Mouse (Mus musculus): ENCODE measurements around the gene Camta2.

DNA sequence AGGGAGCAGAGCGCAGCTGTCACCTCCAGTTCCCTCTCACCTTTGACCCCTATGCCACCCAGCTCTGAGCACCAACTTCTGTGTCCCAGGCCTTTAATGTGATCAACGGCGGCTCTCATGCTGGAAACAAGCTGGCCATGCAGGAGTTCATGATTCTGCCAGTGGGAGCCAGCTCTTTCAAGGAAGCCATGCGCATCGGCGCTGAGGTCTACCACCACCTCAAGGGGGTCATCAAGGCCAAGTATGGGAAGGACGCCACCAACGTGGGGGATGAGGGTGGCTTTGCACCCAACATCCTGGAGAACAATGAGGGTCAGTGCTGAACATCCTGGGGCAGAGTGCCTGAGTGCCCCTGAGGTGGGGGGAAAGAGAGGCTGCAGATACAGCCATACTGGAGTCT lies 27.3 kb downstream of the Camta2 start:
- no peak for TF ChIP-seq CTCF (conservative IDR thresholded peaks at IDR 0.05 in 1 of 2, IDR thresholded peaks at IDR 0.05 in 1 of 2; ENCODE audit: low read depth in 2 of 2, low read length in 2 of 2)
- TF ChIP-seq TBP (conservative IDR thresholded peaks at IDR 0.05; ENCODE audit: low read depth, low read length), result no peak
- TF ChIP-seq HCFC1 (IDR thresholded peaks at IDR 0.05; ENCODE audit: low read depth, low read length), result no peak
- TF ChIP-seq POLR2A (IDR thresholded peaks at IDR 0.05; ENCODE audit: low read depth, low read length), result no peak
- TF ChIP-seq ETS1 (conservative IDR thresholded peaks at IDR 0.05; ENCODE audit: low read depth, low read length), result no peak
- TF ChIP-seq SIN3A (IDR thresholded peaks at IDR 0.05; ENCODE audit: low read length), result no peak

All from CH12.LX (cell line).